Mouse (Mus musculus) frontal cortex, postnatal 36 days (tissue): Measurements from ENCODE around the gene Fkbp10.

Experiments used
- DNase-seq, 2 experiments: peaks; one replicate each; pipeline ENCODE4 v3.0.0; 2022; ENCODE audit warnings: low spot score in 2 of 2

The Fkbp10 gene

DNA sequence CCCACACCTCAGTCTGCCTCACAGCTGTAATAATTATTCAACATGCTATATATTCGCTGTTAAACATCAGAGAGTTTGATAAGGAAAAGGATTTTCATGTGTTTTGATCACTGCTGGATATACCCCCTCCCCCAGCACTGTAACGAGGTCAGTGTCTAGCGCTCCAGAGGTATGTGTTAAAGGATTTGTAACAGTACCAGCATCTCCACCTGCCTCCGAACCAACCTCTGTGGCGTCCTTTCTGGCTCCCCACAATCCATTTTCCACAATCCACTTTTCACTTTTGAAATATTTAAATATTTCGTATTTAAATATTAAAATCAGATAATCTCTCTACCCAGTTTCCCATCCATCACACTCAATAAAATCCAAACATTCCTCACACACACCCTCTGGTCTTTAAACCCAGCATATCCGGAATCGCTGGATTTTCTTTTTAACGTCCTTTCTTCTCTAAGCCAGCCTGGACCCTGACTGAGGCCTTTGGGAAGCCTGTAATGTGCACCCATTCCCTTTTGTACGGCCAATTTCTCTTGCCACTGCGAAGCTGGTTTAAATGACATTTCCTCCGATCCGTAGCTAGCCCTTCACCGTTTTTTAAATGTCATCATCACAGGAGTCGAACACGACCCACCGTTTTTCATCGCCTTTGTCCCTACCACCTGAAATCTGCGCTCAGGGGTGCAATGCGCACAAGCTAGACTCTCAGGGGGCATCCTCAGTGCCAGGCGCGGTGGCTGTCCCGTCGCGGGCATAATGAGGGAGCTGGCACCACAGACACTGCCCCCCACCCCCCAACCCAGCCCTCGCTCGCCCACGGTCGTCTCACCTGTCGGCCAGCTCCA lies 56.1 kb downstream of the Fkbp10 start:
- peak in 1 of 2 experiments; percentile 25 for DNase-seq

DNA sequence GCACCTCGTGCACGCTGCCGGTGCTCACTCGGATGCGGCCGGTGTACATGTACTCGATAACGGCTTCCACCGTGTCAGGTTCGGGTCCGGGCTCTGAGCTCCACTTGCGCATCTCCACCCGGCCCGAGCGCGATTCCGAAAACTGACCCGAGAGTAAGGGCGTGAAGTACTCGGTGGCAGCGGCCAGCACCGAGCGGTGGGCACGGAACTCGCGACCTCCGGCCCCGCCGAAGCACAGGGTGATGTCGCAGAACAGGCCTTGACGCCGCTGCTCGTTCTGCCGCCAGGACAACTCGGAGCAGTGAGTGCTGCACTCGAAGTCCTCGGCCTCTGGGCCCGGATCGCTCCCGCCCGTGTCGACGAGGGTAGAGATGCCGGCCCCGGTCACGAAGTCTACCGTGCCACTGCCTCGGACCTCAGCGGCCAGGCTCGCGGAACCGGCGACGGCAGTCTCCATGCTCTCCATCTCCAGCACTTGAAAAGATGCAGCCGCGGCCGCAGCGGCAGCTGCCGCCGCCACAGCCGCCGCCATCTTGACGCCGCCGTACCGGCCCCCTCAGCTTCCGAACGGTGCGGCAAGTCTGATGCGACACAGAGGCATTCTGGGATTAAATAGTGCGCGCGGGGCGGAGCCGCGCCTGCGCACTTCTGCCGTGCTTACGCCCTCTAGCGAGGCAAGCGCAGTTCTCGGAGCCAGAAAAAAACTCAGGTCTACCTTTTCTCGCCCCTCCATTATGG lies 56.9 kb downstream of the Fkbp10 start, which contains the start of gene Klhl11:
Klhl11 (minus strand) TSS at position 545 of the 738 bp plus-strand sequence.
- DNase-seq: peak; percentile 91 to 94

DNA sequence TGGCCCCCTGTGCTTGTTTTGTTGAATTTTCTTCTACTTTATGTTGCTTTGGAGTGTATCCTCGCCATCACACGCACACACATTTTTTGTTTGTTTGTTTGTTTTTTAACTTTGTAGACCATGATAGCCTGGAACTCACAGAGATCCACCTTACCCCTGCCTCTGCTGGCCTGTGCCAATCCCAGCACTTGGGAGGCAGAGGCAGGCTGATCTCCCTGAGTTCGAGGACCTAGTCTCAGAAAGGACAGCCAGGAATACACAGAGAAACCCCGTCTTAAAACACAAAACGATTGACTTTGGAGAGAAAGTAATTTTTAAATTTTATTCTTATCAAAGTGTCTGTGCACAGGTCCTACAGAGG lies 57.4 kb downstream of the Fkbp10 start:
- DNase-seq: no peak
